Mouse (Mus musculus) heart, postnatal 0 days (tissue): Measurements from ENCODE around the gene Otx2.

Source experiments
- CTCF ChIP-seq: IDR thresholded peaks from 2 replicates; pipeline ENCODE4 v1.5.1; 2016; ENCODE audit warnings: antibody characterized with exemption, control low read depth, low read depth
- EP300 ChIP-seq: IDR thresholded peaks from 2 replicates; pipeline ENCODE4 v1.6.1; 2016; ENCODE audit warnings: antibody characterized with exemption, low read depth

GRCm38 (mm10) chr14:48651471-48652211 lies 22.0 kb downstream of the Otx2 start:
- TF ChIP-seq CTCF (no peak), EP300 (no peak)
